Mouse (Mus musculus) kidney, embryonic 16.5 days (tissue): ENCODE results near the gene Lenep. TPM values are rescaled to one million over a fixed set of nuclear protein-coding genes. Genes with fewer than 3 reads are reported as not detected.

Experiments used
- ATAC-seq: fragments of 200-750 bp; cut with Nextera tagmentation; 2 replicates; pipeline ENCODE4 v1.8.0; 2017; ENCODE audit warnings: moderate TSS enrichment; ENCODE audit not compliant: low FRiP score, low TSS enrichment
- H3K27ac ChIP-seq: fragments of 300-500 bp; sonication (generic); 2 replicates; pipeline ENCODE4 v1.5.1; 2014; ENCODE audit warnings: low read length
- H3K27me3 ChIP-seq: fragments of 300-500 bp; sonication (generic); 2 replicates; pipeline ENCODE4 v1.6.1; 2014; ENCODE audit warnings: low read length, control low read depth, mixed read lengths; ENCODE audit not compliant: insufficient read depth
- H3K36me3 ChIP-seq: fragments of 300-500 bp; sonication (generic); 2 replicates; pipeline ENCODE4 v1.6.1; 2014; ENCODE audit warnings: low read length, control low read depth, mixed read lengths; ENCODE audit not compliant: insufficient read depth
- H3K4me1 ChIP-seq: fragments of 300-500 bp; sonication (generic); 2 replicates; pipeline ENCODE4 v1.6.1; 2014; ENCODE audit warnings: low read length, control low read depth, mixed read lengths; ENCODE audit not compliant: insufficient read depth
- H3K4me2 ChIP-seq: fragments of 300-500 bp; sonication (generic); replicated peaks from 2 replicates; pipeline ENCODE4 v1.6.1; 2014; ENCODE audit warnings: low read depth, low read length
- H3K4me3 ChIP-seq: fragments of 300-500 bp; sonication (generic); 2 replicates; pipeline ENCODE4 v1.5.1; 2014; ENCODE audit warnings: mild to moderate bottlenecking, low read length
- H3K9ac ChIP-seq: fragments of 300-500 bp; sonication (generic); replicated peaks from 2 replicates; pipeline ENCODE4 v1.6.1; 2014; ENCODE audit warnings: low read length
- H3K9me3 ChIP-seq: fragments of 300-500 bp; sonication (generic); 2 replicates; pipeline ENCODE4 v1.6.1; 2016; ENCODE audit warnings: low read length, control low read depth
- WGBS: fragments of 180-500 bp; shearing (Covaris S2); extraction: QIAGEN DNeasy Blood & Tissue Kit; methylation state at CpG from one replicate; pipeline ENCODE4 v1.1.7; 2014; 5-methylcytosine and 5-hydroxymethylcytosine counted together
- polyA plus RNA-seq: library from polyadenylated mRNA; unstranded; fragments of >200 nt; fragmentation: Nextera tagmentation; extraction: Ambion mirVana; gene quantifications from 2 replicates; pipeline ENCODE4 v1.2.1, GENCODE M21; 2015

Lenep gene
- polyA plus RNA-seq, 1 experiment from 2014 or later: 1.3 TPM

DNA sequence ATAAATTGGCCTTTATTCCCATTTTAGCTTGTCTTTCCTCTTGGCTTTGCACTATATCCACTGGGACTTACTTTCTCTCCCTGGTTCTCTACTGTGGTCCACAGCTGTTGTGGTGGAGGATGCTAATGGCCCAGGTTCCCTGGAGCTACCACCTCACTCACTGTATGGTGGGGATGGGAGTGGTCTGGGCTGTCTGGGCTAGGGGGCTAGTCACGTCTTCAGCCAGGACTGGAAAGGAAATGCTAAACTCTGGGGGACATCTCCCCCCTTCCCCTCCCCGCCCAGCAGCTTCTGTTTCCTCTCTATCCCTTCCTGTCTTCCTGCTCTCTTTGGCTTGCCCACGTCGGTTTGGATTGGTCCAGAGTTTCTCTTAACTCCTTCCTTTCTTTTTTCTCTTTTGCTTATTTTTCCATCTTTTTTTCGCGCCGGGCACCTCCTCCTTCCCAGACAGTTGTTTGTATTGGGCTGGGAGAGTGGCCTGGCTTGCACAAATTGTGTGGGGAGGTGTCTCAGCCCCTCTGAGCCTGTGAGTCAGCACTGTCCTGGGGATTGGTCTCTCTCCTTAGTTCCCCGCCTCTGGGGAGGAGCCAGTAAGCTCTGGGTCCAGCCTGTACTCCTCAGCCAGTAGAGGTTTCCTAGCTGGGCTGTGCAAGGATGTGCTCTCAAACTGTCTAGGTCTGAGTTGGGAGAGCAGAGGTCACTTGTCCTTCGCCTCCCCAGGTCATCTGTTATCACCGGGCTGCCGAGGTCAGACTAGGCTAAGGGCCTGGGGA lies 18.6 kb upstream of the Lenep start:
- peak overlapping the region; percentile 100 for H3K27ac ChIP-seq
- H3K9me3 ChIP-seq: no peaks in the 10 kb centered on the region
- peaks cover 15% of the 10 kb centered on the region for H3K36me3 ChIP-seq
- 2% methylated on average over 11 of the region's 11 CpGs for WGBS
- peaks cover 56% of the 10 kb centered on the region for H3K4me1 ChIP-seq
- ATAC-seq: peak; percentile 80
- H3K4me3 ChIP-seq: peak overlapping the region; percentile 65
- H3K4me2 ChIP-seq: peak overlapping the region; percentile 88
- peak overlapping the region; percentile 77 for H3K9ac ChIP-seq
- H3K27me3 ChIP-seq: no peaks in the 10 kb centered on the region

DNA sequence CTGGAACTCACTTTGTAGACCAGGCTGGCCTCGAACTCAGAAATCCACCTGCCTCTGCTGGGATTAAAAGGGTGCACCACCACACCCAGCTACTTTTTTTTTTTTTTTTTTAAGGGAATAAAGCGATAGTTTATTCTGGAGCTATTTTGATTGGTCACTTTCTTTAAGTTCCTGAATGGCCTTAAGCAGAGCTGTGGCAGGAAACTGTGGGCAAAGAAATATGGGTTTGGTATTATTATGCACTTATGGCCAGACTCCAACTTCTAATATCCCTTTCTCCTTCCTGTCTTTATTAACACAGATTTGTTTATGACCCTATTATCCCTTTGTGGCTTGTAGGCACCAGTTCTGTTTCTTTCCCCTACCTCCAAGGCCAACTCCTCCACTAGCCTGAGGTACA lies 17.8 kb upstream of the Lenep start:
- H3K4me2 ChIP-seq: peak overlapping the region; percentile 88
- no peaks in the 10 kb centered on the region for H3K27me3 ChIP-seq
- peaks cover 17% of the 10 kb centered on the region for H3K36me3 ChIP-seq
- peak overlapping the region; percentile 100 for H3K27ac ChIP-seq
- WGBS: 47% methylated on average over 2 of the region's 2 CpGs
- H3K9me3 ChIP-seq: no peaks in the 10 kb centered on the region
- H3K9ac ChIP-seq: peak overlapping the region; percentile 56; the same call in 1 of the 2 replicates
- H3K4me1 ChIP-seq: peaks cover 56% of the 10 kb centered on the region
- H3K4me3 ChIP-seq: peak overlapping the region; percentile 65
- no peak for ATAC-seq

DNA sequence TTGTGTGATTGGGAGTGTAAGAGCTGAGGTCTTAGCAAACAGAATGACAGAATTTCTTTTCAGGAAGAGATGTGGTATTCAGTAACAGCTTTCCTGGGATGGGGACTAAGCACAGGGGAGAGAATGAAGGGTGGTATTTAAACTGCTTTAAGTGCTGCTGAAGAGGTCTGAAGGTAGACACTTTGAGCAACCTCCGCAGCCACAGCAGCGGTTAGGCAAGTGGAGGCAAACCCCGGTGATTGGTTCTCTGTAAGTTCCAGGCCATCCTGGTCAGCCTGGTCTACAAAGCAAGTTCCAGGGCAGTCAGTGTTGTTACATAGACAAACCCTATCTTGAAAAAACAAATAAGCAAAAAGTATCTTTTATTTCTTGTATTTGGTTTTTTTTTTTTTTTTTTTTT lies 17.4 kb upstream of the Lenep start:
- peak overlapping the region; percentile 88 for H3K4me2 ChIP-seq
- H3K4me3 ChIP-seq: peak overlapping the region; percentile 62
- H3K27me3 ChIP-seq: no peaks in the 10 kb centered on the region
- peaks cover 19% of the 10 kb centered on the region for H3K36me3 ChIP-seq
- H3K9me3 ChIP-seq: no peaks in the 10 kb centered on the region
- H3K9ac ChIP-seq: peak overlapping the region; percentile 91
- H3K4me1 ChIP-seq: peaks cover 53% of the 10 kb centered on the region
- no peak for ATAC-seq
- 8% methylated on average over 3 of the region's 3 CpGs for WGBS
- H3K27ac ChIP-seq: peak overlapping the region; percentile 100

DNA sequence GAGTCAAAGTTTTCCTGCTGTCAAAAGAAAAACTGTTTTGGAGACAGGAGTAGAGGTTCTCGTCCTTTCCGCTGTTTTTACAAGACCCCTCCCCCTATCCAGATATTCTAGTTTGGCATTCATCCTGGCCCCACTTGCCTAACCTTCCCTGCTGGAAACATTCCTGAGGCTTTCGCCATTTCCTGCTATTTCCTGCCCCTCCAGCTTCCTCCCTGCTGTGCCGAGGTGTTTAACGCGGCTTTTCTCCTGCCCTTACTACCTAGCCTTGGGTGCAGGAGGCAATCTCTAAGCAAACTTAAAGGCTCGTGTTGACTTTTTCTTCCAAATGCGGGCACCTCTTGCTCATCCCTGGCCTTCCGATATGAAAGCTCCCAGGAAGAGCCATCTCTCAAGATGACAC lies 17.0 kb upstream of the Lenep start:
- WGBS: 1% methylated on average over 9 of the region's 9 CpGs

DNA sequence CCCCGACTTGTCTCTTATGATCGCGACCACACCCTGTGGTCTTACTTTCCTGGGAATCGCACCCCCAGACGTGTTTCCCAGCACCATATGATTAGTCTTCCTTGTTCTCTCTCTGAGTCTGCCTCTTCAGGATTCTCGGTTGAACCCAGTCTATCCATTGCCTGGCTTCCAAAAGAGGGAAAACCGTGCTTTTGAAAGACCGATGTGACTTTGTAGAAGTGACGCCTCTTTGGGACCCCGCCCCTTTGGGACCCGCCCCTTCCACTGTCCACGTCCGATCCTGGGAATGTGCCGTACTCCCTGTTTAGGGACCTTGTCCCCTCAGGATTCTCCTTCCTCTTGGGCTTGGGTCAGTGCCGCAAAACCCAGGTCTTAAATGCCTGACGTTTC lies 16.3 kb upstream of the Lenep start:
- peak overlapping the region; percentile 88 for H3K4me2 ChIP-seq
- peak overlapping the region; percentile 62 for H3K4me3 ChIP-seq
- H3K36me3 ChIP-seq: peaks cover 25% of the 10 kb centered on the region
- H3K27me3 ChIP-seq: no peaks in the 10 kb centered on the region
- under 1% methylated on average over 16 of the region's 16 CpGs for WGBS
- H3K9ac ChIP-seq: peak overlapping the region; percentile 91
- H3K9me3 ChIP-seq: no peaks in the 10 kb centered on the region
- H3K4me1 ChIP-seq: peaks cover 46% of the 10 kb centered on the region
- H3K27ac ChIP-seq: peak overlapping the region; percentile 100
- ATAC-seq: peak; percentile 20; the same call in 1 of the 2 replicates

More for the DNA sequence above, 17.0 kb upstream of the Lenep start:
- no peaks in the 10 kb centered on the region for H3K27me3 ChIP-seq
- H3K9me3 ChIP-seq: no peaks in the 10 kb centered on the region
- H3K36me3 ChIP-seq: peaks cover 20% of the 10 kb centered on the region
- peak overlapping the region; percentile 88 for H3K4me2 ChIP-seq
- peak overlapping the region; percentile 91 for H3K9ac ChIP-seq
- H3K27ac ChIP-seq: peak overlapping the region; percentile 100
- ATAC-seq: no peak
- H3K4me3 ChIP-seq: peak overlapping the region; percentile 62
- peaks cover 49% of the 10 kb centered on the region for H3K4me1 ChIP-seq

DNA sequence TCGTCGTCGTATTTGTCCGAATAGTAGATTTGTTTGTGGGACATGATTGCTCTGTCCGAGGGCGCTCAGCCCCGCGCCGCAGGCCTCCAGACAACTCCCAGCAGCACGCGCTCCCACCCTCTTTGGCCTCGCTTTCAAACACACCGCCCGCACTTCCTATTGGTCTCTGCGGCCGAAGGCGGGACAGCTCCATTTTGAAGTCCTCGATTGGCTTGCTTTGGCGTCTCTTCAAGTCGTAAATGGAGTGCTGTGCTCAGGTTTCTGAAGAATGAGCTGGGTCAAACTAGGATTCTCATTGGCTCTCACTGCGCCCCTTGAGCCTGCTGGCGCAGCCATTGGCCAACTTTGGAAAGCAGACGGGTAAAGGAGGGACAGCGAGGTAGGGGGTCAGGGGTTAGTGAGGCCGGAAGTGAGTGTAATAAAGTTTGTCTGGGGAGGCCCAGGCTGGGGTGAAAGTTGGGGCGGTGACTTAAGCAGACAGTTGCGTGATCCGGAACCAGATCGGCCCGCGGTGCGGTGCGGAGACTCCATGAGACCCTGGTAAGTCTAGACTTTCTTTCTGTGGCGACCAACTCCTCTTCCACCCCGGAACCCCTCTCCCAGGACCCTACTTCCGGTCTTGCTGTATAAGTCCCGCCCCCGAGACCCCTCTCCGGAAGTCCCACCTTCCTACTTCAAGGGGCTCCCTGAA lies 15.7 kb upstream of the Lenep start, which contains the start of the genes Cks1b and Shc1:
Gene Cks1b, minus strand, starts transcription at position 214 of the 691 bp plus-strand sequence.
Gene Shc1, plus strand, starts transcription at position 274 of the 691 bp plus-strand sequence.
- peak within 1 kb of the TSS; percentile 91 for H3K9ac ChIP-seq
- peaks cover 29% of the 10 kb centered on the region for H3K36me3 ChIP-seq
- no peaks in the 10 kb centered on the region for H3K9me3 ChIP-seq
- peaks cover 42% of the 10 kb centered on the region for H3K4me1 ChIP-seq
- peak; percentile 94 for ATAC-seq
- peak within 1 kb of the TSS; percentile 88 for H3K4me2 ChIP-seq
- no peaks in the 10 kb centered on the region for H3K27me3 ChIP-seq
- under 1% methylated on average over 39 of the region's 39 CpGs for WGBS
- peak within 1 kb of the TSS; percentile 62 for H3K4me3 ChIP-seq
- peak within 1 kb of the TSS; percentile 100 for H3K27ac ChIP-seq

DNA sequence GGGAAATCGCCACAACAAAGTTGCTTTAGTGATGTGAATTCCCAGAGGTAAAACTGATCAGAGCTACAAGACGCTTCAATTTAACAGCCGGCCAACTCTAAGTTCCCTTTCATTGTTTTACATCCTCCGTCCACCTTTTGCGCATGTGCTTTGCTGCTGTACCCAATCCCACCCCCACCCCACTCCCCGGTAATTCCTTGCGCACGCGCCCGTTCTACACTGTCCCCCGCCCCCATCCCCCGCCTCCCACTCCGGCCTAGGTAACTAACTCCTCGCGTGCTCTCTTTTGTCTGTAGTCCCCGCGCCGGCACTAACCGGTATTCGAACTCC lies 15.2 kb upstream of the Lenep start:
- WGBS: under 1% methylated on average over 20 of the region's 20 CpGs
- H3K27ac ChIP-seq: peak overlapping the region; percentile 100
- peak overlapping the region; percentile 62 for H3K4me3 ChIP-seq
- peak overlapping the region; percentile 79 for H3K9ac ChIP-seq
- no peaks in the 10 kb centered on the region for H3K27me3 ChIP-seq
- no peaks in the 10 kb centered on the region for H3K9me3 ChIP-seq
- peaks cover 37% of the 10 kb centered on the region for H3K4me1 ChIP-seq
- H3K36me3 ChIP-seq: peaks cover 30% of the 10 kb centered on the region
- ATAC-seq: peak; percentile 24
- peak overlapping the region; percentile 88 for H3K4me2 ChIP-seq

DNA sequence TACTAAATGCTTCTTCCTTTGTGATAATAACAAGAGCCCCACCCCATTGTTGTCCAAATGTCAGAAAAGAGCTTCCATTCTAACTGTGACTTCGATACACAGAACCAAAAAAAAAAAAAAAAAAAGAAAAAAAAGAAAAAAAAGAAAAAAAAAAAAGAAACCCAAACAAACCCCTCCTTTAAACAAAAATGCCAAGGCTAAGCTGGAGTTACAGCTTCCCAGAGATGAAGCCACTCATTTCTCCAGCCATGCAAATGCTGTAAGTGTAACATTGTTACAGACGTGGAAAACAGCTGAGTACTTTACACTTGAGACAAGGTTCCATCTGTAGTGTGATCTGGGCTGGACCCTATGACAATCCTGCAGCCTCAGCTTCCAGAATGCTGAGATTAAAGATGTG lies 14.5 kb upstream of the Lenep start:
- H3K4me2 ChIP-seq: peak overlapping the region; percentile 88
- H3K4me3 ChIP-seq: peak overlapping the region; percentile 62
- peak overlapping the region; percentile 79 for H3K9ac ChIP-seq
- ATAC-seq: no peak
- 14% methylated on average over 2 of the region's 2 CpGs for WGBS
- H3K27ac ChIP-seq: peak overlapping the region; percentile 100
- no peaks in the 10 kb centered on the region for H3K9me3 ChIP-seq
- no peaks in the 10 kb centered on the region for H3K27me3 ChIP-seq
- H3K4me1 ChIP-seq: peaks cover 30% of the 10 kb centered on the region
- H3K36me3 ChIP-seq: peaks cover 30% of the 10 kb centered on the region

DNA sequence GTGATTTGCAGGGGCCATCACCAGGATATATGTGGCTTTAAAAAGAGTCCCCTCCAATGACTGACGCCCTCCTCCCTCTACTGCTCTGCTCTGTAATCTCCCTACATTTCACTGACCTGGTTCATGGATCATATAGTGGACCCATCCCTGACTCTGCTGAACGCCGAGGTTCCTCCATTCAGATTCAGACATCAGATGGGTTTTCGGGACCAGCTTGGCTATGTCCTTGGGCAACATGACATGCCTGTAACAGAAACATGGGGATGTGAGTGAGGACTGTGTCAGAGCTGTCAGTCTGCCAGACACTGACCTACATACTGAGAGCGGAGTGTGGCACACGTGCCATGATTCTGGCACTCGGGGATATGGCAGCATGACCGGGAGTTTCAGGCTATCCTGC lies 13.6 kb upstream of the Lenep start:
- H3K4me1 ChIP-seq: peaks cover 25% of the 10 kb centered on the region
- H3K27ac ChIP-seq: no peak overlapping the region
- H3K9me3 ChIP-seq: no peaks in the 10 kb centered on the region
- H3K4me3 ChIP-seq: 0 out of 2 replicates have a peak overlapping the region, but pooled peaks have one; percentile 62
- 92% methylated on average over 8 of the region's 8 CpGs for WGBS
- H3K4me2 ChIP-seq: no peak overlapping the region
- H3K9ac ChIP-seq: no peak overlapping the region
- ATAC-seq: no peak
- no peaks in the 10 kb centered on the region for H3K27me3 ChIP-seq
- H3K36me3 ChIP-seq: peaks cover 30% of the 10 kb centered on the region
